Mouse (Mus musculus) heart, postnatal 4 days (tissue): ENCODE data around the gene Ins1. TPM values are rescaled to one million over a fixed set of nuclear protein-coding genes. Genes with fewer than 3 reads are reported as not detected.

Source experiments
- DNase-seq: peaks from one replicate; pipeline ENCODE4 v3.0.0; 2021
- total RNA-seq, 2 experiments: library from RNA; stranded (reverse); gene quantifications; 2 replicates each; pipeline ENCODE4 v1.2.3; 2021

The Ins1 gene
- not detected for total RNA-seq

- no peak for DNase-seq
These were observed at the start of gene Ins1 for GRCm38 (mm10) chr19:52263997-52264396. Gene Ins1 (plus strand): TSS chr19:52264297.
